Mouse (Mus musculus) heart, postnatal 14 days (tissue): Measurements from ENCODE around the gene Inpp4a. TPM values are rescaled to one million over a fixed set of nuclear protein-coding genes. Genes with fewer than 3 reads are reported as not detected.

ENCODE experiments used
- DNase-seq, 2 experiments: peaks; one replicate each; pipeline ENCODE4 v3.0.0; 2021 to 2022
- intact Hi-C: fragments of 180-260 bp; cut with DNase I; formaldehyde crosslinking; loops from one replicate; pipeline ENCODE4 v1.15.1; 2025
- total RNA-seq, 2 experiments: library from RNA; stranded (reverse); gene quantifications; 2 replicates each; pipeline ENCODE4 v1.2.3; 2021

Gene Inpp4a
- total RNA-seq, 2 experiments from 2014 or later, result 17.2 to 17.3 TPM

GRCm38 (mm10) chr1:37350886-37351651, 51.4 kb downstream of the Inpp4a start:
- DNase-seq, result no peak
- intact Hi-C loops, result loop anchor here (5.0 kb wide), 1 partner anchor 49 kb away; no protein-coding TSS in a partner anchor

DNA sequence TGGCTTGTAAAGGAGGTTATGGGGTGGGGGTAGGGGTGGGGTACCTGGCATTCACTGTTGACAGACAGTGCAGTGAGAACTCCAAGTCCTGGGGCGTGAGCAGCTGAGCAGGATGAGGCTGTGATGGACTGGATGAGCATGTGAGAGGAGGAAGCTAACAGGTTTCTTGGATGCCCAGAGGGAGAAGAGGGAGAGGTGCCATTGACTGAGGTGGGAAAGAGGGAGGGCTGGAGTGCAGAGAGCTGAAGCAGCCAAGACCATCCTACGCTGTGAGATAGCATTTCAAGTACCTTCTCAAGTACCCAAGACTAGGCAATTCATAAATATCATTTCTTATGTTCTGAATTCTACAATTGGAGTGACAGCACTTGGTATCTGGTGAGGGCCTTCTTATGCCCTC, 52.3 kb downstream of the Inpp4a start:
- intact Hi-C loops, result loop anchor here (5.0 kb wide), 1 partner anchor 50 kb away; no protein-coding TSS in a partner anchor
- no peak for DNase-seq

GRCm38 (mm10) chr1:37353456-37353855, 53.8 kb downstream of the Inpp4a start:
- DNase-seq, result no peak

DNA sequence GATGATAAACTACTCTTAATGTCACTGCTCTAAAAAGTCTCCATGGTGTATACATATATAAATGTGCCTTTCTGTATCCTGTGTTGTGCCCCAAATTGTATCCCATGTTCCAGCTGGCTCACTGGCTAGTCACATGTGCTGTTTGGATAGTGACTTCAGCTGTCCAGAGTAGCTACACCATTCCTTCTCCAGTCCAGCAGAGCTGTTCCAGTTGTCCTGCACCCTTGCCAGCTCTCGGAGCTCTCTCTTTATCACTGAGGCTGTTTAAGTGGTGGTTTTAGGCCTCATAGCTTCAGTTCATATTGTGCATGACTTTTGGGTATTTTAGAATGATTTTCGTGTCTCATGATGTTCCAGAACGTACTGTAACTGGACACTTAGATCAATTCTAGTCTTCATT, 55.8 kb downstream of the Inpp4a start:
- DNase-seq, result peak; percentile 16 to 19
- intact Hi-C loops, result no loop called here

More at GRCm38 (mm10) chr1:37353456-37353855, 53.8 kb downstream of the Inpp4a start:
- intact Hi-C loops, result loop anchor here (5.0 kb wide), 1 partner anchor 51 kb away; no protein-coding TSS in a partner anchor

DNA sequence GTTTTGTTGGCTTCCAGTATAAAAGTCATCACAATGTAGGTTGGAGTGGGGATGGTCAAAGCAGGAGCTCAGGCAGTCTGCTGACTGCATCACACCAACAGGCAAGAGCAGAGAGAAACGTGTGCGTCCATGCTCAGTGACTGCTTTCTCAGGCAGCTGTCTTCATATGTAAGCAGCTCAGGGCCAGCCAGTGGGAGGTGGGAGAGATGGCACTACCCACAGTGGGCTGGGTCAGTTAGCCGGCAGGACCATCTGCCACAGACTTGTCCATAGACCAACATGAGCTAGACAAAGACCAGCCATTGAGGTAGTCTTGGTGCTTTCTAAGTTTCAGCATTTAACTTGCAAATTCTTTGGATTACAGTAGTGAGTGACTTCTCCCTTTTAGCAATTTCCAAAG, 56.6 kb downstream of the Inpp4a start:
- intact Hi-C loops, result no loop called here
- DNase-seq, result no peak

DNA sequence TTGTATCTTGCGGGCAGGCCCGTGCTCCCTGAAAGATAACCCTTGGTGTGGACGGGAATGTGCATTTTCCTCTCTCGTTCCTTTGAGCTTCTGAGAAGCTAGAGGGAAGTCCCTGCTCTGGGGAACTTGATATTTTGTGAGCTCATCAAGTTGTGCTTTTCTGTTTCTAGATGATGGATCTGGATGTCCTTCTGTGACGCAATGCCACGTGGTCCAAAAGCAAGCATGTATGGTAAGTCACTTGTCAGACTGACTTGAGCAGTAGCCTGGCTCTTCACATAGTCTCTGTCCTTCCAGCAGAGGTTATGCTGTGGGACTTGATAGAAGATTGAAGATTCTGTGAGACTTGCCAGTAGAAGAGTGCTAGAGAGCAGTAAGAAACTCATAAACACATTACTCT, 57.5 kb downstream of the Inpp4a start:
- no peak for DNase-seq
- intact Hi-C loops, result no loop called here

DNA sequence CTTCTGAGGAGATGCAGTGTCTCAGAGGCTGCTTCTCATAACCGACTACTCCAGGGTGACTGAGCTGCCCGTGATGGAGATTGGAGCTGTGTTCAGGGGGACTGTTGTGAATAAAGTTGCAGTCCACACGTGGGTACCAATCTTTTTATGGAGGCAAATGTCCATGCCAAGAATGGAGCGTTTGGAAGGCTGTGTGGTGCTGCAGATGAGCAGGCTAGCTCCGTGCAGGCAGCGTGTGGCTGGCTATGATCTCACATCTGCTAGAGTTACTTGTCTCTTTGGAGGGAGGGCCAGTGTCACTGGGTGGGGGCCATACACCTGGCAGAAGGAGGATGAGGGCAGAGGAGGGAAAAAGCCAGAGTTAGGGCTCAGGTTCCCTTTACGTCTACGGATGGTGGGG, 59.0 kb downstream of the Inpp4a start:
- DNase-seq, result no peak
- intact Hi-C loops, result no loop called here

DNA sequence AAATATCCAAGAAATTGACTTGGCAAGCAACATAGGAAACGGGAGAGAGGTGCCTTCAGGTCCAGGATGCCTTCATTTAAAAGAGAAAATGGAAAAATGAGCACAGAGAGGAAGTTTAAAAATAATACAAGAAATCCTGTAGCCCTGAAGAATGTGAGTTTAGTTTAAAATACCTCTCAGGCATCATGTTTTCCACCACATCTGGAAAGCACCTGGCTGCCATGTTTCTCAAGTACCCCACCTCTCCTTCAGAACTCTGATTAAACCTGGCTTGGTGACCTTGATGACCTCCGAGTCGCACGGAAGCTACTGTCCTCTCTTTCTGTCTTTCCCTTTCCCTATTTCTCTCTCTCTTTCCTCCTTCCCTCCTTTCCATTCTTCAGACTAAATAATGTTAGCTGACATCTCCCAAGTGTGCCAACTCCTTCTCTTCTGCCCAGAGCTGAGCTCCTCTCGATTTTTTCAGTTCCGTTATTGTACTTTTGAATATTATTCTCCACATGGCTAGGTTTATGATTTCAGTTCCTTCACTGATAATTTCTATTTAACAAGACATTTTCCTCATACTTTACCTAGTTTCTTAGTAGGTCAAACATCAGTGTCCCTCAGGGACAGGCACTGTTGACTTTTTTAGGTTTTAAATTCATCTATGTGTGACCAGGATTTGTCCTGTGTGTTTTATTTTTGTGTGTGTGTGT, 59.9 kb downstream of the Inpp4a start:
- intact Hi-C loops, result no loop called here
- DNase-seq, result no peak

DNA sequence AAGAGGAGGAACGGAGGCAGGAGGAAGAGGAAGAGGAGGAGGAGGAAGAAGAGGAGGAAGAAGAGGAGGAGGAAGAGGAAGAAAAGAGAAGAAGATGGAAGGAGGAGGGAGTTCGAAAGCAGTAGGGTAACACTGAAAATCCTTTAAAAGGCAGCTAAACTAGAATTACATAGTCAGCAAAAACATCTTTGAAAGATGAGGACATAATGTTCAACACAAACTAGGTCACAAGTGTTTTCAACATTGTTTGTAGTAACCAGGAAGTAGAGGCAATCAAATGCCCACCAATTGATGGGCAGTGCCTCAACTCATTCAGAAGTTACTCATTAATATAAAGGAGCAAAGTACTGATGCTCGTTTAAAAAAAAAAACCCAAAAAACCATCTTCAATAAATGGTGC, 61.1 kb downstream of the Inpp4a start:
- DNase-seq, result no peak
- intact Hi-C loops, result no loop called here

- no peak for DNase-seq
- intact Hi-C loops, result no loop called here
Measured at GRCm38 (mm10) chr1:37362721-37363120, 63.1 kb downstream of the Inpp4a start.

DNA sequence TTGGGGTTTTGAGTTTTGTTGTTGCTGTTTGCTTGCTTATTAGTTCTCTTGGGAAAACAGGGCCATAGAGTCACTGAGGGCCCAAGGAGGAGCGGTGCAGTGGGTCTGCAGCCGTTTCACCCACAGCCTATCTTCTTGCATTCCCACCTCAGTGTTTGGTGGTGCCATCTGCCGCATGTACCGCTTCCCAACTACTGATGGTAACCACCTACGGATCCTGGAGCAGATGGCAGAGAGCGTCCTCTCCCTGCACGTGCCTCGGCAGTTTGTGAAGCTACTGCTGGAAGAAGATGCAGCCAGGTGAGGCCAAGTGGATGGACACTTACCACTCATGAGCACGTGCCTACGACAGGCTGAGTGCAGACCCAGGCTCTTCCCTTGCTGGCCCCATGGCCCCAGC, 68.5 kb downstream of the Inpp4a start:
- no peak for DNase-seq
- intact Hi-C loops, result no loop called here

DNA sequence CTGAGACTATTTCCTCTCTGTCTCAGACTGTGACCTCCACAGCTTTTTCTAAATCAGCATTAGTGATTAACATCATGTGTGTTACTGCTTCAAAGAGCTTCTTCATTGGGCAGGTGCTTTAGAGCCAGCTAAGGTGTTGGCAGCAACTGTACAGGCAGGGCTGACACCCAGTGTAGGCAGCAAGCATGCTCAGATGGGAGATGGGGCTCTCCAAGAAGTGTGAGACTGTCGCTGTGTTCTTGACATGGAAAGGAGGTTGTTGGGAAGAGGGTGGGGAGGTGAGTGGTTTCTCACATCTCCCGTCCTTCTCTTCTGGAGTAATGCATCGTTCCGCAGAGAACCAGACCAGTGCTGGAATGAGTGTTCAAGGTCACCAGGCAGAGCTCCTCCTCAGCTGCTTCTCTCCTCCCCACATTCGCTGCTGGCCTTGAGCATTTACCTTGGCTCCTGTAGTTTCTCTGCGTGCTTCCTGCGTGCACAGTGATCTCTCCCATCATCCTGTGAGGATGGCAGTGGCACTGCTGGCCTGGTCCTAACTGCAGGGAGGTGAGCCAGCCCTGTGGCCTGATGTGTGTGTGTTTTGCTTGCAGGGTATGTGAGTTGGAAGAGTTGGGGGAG, 69.2 kb downstream of the Inpp4a start:
- DNase-seq, result no peak
- intact Hi-C loops, result no loop called here

GRCm38 (mm10) chr1:37376177-37376576, 76.5 kb downstream of the Inpp4a start:
- DNase-seq, result no peak

DNA sequence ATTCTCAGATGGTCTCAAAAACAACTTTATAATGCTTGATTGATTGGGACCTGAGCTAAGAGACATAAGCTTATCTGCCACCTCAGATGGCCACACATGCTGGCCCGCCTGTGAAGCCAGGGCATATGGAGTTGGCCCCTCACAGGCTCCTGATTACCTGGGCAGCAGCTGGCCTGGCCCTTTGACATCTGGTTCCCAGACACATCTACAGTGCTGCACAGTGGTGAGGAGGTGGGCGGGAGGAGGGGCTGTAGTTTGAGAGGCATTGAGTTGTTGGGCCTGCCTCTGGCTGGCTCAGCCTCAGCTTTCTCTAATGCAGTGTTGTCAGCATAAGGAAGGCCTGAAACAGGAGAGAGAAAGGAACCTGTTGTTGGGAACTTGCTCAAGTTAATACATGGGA, 77.1 kb downstream of the Inpp4a start:
- intact Hi-C loops, result no loop called here
- no peak for DNase-seq

More at GRCm38 (mm10) chr1:37376177-37376576, 76.5 kb downstream of the Inpp4a start:
- intact Hi-C loops, result no loop called here

- no peak for DNase-seq
- intact Hi-C loops, result no loop called here
Measured at GRCm38 (mm10) chr1:37378095-37378494, 78.4 kb downstream of the Inpp4a start.

GRCm38 (mm10) chr1:37379536-37379935, 79.9 kb downstream of the Inpp4a start:
- no peak for DNase-seq
- intact Hi-C loops, result no loop called here

DNA sequence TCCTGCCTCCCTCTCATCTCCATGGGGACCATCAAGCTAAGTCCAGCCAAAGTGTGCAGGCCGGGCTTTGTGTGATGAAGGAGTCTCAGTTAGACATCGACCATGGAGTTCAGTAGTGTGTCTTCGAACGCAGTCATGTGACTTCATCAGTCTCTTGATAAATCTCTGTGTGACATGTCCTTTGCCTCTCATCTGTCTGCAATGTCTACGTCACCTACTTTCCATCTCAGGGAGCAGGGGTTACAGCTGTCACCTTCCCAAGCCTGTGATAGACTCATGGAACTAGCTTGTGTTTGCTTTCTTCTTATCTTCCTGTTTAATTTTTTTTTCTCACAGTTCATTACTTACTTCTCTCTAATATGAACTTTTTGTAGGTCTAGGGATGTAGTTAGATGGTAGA, 81.2 kb downstream of the Inpp4a start:
- intact Hi-C loops, result no loop called here
- DNase-seq, result no peak

GRCm38 (mm10) chr1:37384304-37384703, 84.6 kb downstream of the Inpp4a start:
- intact Hi-C loops, result no loop called here
- no peak for DNase-seq

- intact Hi-C loops, result no loop called here
- peak in 1 of 2 experiments; percentile 14 for DNase-seq
Measured at GRCm38 (mm10) chr1:37386448-37386971, 86.8 kb downstream of the Inpp4a start.

GRCm38 (mm10) chr1:37393174-37393573, 93.5 kb downstream of the Inpp4a start:
- no peak for DNase-seq
- intact Hi-C loops, result no loop called here

DNA sequence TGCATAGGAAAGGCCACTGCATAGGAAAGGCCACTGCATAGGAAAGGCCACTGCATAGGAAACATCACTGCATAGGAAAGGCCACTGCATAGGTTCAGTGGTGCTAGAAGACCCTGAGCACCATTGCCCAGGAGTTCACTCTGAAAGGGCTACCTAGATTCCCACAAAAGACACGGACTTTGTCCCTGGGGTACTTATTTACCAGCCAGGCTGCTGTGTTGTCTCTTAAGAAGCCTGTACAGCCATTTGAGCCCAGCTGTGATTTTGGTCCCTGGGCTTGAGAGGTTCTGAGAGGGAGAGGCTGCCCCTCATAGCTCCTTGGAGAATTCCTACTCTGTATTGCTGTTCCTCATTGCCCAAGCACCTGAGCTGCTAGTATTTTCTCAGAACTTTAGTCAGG, 96.8 kb downstream of the Inpp4a start:
- DNase-seq, result no peak
- intact Hi-C loops, result no loop called here
